Mouse (Mus musculus): ENCODE results near the gene Hccs.

GRCm38 (mm10) chrX:169262212-169262611 lies 58.0 kb downstream of the Hccs start:
- TF ChIP-seq POLR2A (IDR thresholded peaks at IDR 0.05; ENCODE audit: extremely low read depth, insufficient read depth, low read length) (no peak), CTCF (IDR thresholded peaks at IDR 0.05; ENCODE audit: extremely low read depth, insufficient read depth, low read length) (no peak)

Measured in cortical plate, adult 2 months (tissue).